Mouse (Mus musculus): ENCODE data around the gene Gjb2. TPM values are rescaled to one million over a fixed set of nuclear protein-coding genes. Genes with fewer than 3 reads are reported as not detected.

Gene Gjb2
- 10 to 100 TPM in 1 of 2 experiments, 1 to 10 TPM in 1; 8.8 to 10.8 TPM for total RNA-seq (2021)

DNA sequence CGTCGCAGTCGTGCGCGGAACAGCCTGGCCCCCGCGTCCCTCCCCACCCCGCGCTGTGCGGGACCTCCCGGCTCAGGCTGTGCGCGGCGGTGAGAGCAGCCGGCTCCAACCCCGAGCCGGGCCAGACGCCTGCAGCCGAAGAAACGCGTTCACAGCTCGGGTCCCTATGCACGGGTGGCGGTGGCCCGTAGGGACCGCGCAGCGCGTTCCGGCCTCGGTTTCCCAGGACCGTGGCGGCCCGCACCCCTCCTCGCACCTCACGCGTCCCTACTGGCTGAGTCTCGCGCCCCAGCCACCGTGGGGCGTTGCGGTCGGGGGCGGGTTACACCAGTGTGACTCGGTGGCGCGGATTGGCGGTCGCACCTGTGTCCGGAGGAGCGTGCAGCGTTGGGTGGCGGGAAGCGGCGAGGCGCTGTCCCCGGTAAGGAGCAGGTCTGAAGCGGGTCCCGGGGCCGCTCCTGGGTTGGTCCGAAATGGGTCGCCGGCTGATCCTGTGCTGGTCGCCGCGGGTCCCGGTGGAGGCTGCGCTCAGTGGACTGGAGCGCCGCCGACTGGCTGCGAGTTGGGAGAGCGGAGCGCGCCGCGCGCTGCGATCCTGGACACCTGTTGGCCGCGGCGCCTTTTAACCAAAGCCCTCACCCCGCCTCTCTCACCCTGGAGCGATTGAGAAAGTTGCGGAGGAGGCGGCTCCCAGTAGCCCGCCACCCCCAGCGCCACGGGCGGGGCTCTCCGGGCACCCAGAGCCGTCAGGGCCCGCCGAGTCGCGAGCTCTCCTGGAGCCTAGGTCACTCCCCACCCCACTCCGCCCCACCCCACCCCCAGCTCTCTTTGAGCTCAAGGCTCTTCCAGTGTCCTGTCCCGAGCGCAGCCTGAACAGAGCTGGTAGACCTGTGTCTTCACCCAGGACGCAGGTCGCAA lies at the start of gene Gjb2:
Gjb2 (minus strand) TSS at position 597 of the 918 bp plus-strand sequence.
- intact Hi-C loops (cut with DNase I), result loop anchor here (5.0 kb wide), 1 partner anchor 258 kb away; no protein-coding TSS in a partner anchor
- peak; percentile 14 to 36 for DNase-seq (ENCODE audit: low spot score in 2 of 2)

DNA sequence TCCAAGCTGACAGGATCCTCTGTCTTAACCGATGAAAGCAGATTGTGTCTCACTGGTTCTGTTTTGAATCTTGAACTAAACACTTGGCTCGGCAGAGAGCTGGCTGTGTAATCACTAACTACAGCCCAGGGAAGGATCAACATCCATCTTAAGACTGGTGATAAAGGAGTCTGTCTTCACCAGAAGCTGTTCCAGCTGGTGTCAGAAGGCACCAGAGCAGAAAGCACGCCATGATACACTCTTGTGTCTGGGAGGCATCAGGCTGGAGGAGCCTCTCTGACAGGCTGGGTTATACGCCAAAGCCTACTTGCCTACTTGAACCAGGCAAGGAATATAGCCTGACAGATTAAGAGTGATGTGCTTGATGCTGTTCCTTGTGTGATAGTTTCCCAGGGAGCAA lies 41.2 kb upstream of the Gjb2 start:
- intact Hi-C loops (cut with DNase I), result no loop called here
- no peak for DNase-seq (ENCODE audit: low spot score in 2 of 2)

DNA sequence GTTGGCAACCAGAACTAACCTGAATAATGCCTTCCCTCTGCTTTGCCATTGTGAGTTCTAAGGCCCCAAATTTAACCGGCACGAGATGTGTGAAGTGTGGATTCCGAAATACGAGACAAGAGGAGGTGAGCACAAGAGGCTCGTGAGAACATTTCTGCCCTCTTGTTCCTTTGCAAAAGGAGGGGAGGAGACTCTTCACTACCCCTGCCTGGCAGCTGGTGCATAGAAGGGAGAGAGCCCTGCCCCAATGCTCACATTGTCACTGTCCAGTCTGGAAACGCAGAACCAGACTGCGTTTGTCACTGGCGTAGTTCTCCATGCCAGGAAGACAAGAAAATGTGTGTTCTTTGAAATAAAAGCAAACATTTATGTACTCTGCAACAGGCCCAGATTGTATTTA lies 30.8 kb upstream of the Gjb2 start:
- intact Hi-C loops (cut with DNase I), result no loop called here
- no peak for DNase-seq (ENCODE audit: low spot score in 2 of 2)

DNA sequence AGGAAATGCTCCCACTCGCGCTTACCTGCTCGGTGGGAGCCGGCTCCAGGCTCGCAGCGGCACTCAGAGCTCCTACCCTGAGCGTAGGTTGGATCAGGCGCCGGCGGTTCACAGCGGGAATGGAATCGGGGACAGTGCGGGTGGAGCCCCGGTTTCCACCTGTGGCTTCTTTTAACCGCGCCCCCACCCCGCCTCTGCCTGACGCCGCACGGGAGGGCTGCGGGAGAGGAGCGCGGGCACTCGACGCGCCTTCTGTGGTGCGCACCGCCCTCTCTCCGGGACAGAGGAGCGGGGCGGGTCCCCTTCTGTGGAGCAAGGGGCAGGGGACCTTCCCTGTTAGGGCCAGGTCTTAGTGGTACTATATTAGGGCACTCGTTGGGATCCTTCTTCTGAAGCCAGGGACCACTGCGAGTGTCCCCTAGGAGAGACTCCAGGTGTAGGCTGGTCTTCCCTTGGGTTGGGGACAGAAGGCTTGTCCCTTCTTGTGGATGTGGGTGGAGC lies 28.7 kb upstream of the Gjb2 start, which contains the start of gene Gjb6:
Gjb6 (minus strand) TSS at position 451 of the 501 bp plus-strand sequence.
- intact Hi-C loops (cut with DNase I), result no loop called here
- peak in 1 of 2 experiments; percentile 13 for DNase-seq (ENCODE audit: low spot score in 2 of 2)

DNA sequence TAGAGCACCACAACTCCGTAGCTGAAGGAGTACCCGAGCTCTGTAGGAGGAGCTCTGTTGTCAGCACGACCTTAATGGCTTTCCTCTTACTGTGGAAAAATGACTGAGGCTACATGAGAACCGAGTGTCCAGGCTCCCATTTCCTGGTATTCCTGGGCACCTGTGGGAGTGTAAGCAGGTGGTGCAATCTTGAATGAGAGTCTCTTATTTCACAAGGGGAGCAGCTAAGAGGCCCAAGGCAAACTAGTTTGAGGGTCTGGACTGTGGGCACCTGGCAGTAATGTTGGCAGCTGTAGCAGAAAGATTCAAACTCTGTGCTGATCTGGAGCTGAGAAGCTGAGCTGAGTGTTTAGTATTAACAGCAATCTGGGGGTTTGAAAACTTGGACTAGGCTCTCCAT lies 22.9 kb upstream of the Gjb2 start:
- no peak for DNase-seq (ENCODE audit: low spot score in 2 of 2)
- intact Hi-C loops (cut with DNase I), result no loop called here

DNA sequence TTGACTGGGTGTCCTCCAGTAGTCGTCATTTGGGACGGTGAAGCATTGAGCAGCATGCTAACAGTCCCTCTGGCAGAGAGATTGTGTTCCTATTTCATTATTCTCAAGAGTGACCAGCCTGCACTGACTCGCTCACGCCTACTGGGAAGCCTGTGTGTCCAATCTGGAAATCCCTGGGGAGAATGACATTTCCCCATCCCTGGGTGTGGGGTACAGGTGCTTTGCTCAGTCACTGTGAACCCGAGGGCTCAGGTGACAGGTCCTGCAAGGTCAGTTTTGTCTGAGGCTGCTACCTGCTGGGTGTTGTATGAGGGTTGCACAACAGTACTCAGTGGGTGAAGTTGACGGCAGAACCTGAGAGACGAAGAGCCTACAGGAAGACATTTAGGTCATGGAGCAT lies 17.8 kb upstream of the Gjb2 start:
- DNase-seq (ENCODE audit: low spot score in 2 of 2), result no peak

DNA sequence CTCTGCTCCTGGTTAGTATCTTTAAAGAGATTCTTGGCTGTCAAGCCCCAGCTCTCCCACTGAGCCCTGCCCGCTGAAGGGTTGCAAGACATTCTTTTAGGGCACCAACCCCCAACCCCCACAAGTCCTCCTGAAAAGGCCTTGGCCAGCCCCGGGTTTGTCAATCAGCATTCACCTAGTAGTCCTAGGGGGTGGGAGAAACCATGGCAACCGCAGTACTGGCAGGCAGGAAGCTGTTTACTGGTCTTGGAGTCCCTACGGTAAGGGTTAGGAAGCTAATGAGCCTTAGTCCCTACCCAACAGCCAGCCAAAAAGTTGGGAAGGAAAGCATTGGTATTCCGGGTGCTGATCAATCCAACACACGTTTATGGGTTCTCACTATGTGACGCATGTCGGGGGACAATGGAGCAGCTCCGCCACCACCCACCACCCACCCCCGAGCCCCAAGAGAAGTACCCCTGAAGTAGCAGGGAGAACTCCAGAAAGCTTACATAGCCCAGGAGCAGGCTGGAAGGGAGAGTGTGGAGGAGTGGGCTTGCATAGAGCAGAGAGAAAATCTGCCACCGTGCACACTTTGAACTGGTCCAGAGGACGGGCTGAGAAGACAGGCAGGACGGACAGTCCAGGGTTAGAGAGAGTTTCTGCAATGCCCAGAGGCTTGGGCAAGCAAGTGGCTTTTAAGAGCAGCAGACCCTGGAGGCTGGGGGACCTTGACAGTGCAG lies 11.5 kb upstream of the Gjb2 start, which contains the start of gene Gm4491:
Gm4491 (minus strand) TSS at position 61 of the 722 bp plus-strand sequence.
- intact Hi-C loops (cut with DNase I), result no loop called here
- peak; percentile 17 to 34 for DNase-seq (ENCODE audit: low spot score in 2 of 2)

More for the DNA sequence above, 17.8 kb upstream of the Gjb2 start:
- intact Hi-C loops (cut with DNase I), result no loop called here

DNA sequence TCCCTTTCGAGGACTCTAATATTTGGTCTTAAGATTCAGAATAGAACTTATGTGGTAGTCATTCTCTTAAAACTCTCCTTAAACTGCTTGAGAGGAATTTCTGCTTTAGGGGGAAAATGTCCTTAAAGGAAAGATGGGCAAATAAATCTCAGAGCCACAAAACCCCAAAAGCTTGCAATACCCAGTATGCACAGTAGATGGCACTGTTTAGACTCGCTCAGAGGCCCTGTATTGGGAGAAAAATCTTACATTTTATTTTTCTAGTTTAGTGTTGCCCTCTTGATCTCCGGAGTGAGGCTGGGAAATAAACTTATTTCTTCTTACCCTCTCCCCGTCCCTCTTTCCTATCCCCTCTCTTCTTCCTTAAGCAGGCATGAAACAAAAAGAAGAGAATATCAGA lies 4.7 kb upstream of the Gjb2 start:
- DNase-seq (ENCODE audit: low spot score in 2 of 2), result no peak
- intact Hi-C loops (cut with DNase I), result loop anchor here (1.0 to 5.0 kb wide), 2 partner anchors 253 to 300 kb away; no protein-coding TSS in a partner anchor

DNA sequence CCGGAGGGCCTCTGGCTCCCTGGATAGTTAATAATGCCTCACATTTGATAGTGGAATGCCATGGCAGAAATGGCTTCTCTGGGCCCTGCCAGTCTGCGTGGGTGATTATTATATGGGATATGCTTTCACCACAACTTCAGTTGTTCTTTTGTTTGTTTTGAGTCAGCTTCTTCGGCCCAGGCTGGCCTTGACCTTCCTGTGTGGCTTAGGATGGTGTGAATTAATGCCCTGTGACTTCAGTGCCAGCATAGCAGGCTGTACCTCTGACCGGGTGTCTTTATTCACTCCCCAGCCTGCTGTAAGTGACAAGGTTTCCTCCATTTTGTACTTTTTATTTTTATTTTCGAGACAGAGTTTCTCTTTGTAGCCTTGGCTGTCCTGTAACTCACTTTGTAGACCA lies 3.4 kb upstream of the Gjb2 start:
- DNase-seq (ENCODE audit: low spot score in 2 of 2), result no peak
- intact Hi-C loops (cut with DNase I), result loop anchor here (5.0 kb wide), 1 partner anchor 254 kb away; no protein-coding TSS in a partner anchor

DNA sequence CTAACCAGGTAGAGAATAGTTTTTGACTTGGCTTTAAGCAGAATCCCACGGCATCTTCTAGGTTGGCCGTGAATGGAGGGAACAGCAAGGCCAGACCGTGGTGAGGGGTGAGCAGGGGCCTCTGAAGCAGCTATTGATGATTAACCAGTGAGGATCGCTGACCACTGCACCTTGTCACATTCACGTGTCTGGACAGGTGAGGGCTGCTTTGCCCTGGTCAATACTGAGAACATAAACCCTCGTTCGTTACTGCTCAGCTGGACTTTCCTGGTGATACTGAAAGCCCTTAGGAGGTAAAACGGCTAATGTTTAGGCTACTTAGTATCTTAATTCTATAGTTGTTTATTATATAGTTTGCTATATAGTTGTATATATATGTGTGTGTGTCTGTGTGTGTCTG lies 2.6 kb upstream of the Gjb2 start:
- no peak for DNase-seq (ENCODE audit: low spot score in 2 of 2)
- intact Hi-C loops (cut with DNase I), result loop anchor here (5.0 kb wide), 1 partner anchor 255 kb away; no protein-coding TSS in a partner anchor

DNA sequence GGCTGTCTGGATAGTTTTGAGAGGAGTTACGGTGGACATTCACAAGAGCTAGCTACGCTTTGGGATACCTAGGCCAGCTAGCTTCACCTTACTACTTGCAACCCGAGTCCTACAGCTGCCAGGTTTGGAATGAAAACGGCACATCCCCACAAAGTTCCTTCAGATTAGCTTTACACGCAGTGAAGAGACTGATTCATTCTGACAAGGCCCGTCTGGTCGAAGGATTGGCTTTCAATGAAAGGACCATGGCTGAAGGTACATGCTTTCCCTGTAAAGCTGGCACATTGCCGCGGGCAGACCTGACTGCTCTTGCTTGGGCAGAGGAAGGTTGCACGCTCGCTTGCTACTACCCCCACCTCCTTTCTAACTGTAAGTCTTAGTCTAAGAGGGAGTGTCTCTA lies 1.2 kb upstream of the Gjb2 start:
- intact Hi-C loops (cut with DNase I), result loop anchor here (5.0 kb wide), 1 partner anchor 257 kb away; no protein-coding TSS in a partner anchor
- DNase-seq (ENCODE audit: low spot score in 2 of 2), result no peak

DNA sequence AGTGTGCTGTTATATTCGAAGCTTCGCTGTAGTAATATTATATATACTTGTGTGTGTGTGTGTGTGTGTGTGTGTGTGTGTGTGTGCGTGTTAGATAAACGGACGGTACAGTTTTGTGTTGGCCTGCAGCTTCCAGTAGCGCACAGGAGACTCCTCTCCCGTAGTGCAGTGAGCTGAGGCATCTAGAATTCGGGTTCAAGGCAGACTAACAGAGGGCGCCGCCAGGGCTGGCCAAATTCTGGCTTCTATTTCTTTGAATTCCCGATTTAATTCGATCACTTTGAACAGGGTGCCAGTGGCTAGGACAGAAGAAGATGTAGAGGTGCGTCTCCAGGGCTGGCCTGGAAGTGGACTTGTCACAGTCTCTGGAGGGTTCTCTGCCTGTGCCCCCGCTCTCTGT lies 609 bp upstream of the Gjb2 start:
- intact Hi-C loops (cut with DNase I), result loop anchor here (5.0 kb wide), 1 partner anchor 257 kb away; no protein-coding TSS in a partner anchor
- DNase-seq (ENCODE audit: low spot score in 2 of 2), result no peak

DNA sequence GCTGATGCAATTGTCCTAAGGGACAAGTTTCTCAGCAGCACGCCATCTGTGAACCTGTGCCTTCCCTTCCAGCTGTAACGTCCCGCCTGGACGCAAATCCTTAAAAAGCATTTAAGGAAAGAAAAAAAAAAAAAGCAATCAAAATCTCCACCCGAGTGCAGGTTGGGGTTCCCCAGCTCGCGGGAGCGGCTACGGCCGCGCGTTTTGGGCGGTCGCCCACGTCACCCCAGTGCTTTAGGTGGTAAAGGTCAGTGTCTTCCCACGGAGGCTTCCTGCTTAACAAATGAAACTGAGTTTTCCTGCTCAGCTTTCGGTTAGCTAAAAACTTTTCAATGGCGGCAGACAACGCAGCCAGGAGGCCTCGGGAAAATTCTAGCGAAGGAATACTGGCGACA lies 794 bp downstream of the Gjb2 start:
- intact Hi-C loops (cut with DNase I), result no loop called here

DNA sequence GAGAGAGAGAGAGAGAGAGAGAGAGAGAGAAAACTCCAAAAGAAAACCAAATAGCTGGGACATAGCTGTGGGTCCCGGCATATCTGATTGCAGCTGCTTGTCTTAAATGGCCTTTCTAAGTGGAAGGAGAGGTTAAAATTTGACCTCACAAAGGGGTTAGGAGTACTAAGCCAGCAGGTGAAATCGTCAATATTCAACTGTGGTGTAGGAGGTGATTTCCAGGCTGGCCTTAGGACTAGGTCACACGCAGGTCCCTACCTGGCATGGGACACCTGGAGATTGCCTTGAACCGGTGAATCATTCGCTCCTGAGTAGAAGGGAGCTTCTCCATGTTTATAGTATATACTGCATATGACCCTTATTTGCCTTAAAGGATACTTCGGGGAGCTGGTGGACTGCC lies 1.4 kb downstream of the Gjb2 start:
- intact Hi-C loops (cut with DNase I), result no loop called here
- DNase-seq (ENCODE audit: low spot score in 2 of 2), result no peak

More for the DNA sequence above, 794 bp downstream of the Gjb2 start:
- no peak for DNase-seq (ENCODE audit: low spot score in 2 of 2)

DNA sequence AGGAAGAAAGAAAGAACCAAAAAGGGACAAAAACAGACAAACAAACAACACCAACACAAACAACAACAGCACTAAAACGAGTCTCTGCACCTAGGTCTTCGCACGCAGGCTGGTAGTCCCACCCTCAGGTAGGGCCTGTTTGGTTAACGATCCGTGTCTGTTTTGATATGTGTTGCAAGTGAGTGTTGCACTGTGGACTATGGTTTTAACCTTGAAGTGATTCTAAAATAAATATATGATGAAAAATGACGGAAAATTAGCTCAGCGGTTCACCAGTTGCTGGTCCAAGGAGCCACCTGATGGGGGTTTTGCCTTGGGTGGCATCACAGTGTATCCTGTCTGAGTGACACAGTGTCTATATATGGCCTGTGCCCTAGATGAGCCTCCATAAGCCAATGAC lies 2.9 kb downstream of the Gjb2 start:
- DNase-seq (ENCODE audit: low spot score in 2 of 2), result no peak
- intact Hi-C loops (cut with DNase I), result no loop called here

DNA sequence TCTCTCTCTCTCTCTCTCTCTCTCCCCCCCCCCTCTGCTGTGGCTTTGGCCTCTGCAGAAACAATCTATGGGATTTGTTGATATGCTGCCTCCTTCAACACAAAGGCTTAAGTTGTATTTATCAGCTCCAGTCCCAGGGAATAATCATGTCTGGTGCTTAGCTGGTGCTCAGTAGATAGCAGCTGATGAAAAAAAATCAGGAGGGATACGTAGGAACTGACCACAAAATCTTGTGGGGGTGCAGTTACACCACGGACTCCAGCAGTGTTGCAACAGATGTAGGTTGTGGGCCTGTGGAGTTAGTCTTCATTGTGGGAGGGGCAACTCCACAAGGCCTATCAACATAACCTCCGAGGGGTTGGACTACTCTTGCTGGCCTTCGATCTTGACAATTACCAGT lies 8.6 kb downstream of the Gjb2 start:
- intact Hi-C loops (cut with DNase I), result no loop called here
- no peak for DNase-seq (ENCODE audit: low spot score in 2 of 2)

DNA sequence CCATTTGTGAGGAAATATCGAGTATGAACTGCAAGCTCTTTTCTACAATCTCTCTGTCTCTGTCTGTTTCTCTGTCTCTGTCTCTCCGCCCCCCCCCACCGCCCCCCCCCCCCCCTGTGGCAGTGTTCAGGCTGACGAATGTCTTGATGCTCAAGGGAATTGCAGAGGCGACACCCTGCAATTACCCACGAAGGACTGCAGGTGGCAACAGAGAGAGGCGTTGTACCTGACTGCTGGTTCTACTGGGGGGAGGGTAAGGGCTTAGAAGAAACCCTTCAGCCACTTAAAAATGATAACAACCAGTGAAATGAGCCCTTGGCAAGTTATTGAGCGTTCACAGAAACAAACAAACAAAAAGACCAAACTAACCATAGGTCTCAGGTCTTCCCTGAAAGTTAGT lies 11.5 kb downstream of the Gjb2 start:
- DNase-seq (ENCODE audit: low spot score in 2 of 2), result peak; percentile 25 to 43
- intact Hi-C loops (cut with DNase I), result loop anchor here (5.0 kb wide), 1 partner anchor 329 kb away; the partner anchor contains the start of gene Ift88

DNA sequence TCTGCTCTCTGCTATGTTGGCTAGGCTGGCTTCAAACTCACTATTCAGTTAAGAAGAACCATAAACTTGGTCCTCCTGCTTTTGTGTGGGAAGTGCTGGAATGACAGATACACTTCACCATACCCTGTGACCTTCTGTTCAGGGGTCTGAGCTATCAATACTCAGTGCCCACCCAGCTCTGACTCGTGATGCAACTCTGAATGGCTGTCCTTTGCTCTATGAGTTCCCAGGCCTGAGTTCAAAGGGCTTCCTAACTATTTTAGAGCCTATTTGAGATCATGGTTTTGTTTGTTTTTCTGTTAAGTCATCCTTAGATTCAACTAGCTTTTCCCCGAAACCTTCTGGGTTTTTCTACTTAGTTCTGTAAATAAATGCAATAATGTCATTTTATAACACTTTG lies 14.5 kb downstream of the Gjb2 start:
- DNase-seq (ENCODE audit: low spot score in 2 of 2), result no peak
- intact Hi-C loops (cut with DNase I), result loop anchor here (5.0 kb wide), 1 partner anchor 332 kb away; the partner anchor contains the start of gene Ift88

DNA sequence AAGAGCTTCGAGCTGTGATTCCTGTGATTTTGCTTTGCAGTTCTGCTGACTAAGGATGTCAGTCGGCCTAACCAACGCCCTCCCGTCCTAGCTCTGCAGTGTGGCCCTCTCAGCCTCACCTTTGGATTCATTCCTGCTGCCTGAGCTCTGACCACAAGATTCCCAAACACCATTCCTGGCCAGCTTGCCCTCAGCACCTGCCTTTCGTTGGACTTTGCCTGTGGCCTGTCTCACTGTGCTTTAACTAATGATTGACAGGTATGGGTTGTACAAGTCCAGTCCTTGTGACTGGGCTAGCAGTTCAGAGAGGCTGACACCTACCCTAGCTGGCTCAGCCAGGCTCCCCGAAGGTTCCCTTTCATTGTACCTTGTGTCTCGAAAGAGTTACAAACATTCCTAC lies 15.4 kb downstream of the Gjb2 start:
- intact Hi-C loops (cut with DNase I), result no loop called here
- no peak for DNase-seq (ENCODE audit: low spot score in 2 of 2)

DNA sequence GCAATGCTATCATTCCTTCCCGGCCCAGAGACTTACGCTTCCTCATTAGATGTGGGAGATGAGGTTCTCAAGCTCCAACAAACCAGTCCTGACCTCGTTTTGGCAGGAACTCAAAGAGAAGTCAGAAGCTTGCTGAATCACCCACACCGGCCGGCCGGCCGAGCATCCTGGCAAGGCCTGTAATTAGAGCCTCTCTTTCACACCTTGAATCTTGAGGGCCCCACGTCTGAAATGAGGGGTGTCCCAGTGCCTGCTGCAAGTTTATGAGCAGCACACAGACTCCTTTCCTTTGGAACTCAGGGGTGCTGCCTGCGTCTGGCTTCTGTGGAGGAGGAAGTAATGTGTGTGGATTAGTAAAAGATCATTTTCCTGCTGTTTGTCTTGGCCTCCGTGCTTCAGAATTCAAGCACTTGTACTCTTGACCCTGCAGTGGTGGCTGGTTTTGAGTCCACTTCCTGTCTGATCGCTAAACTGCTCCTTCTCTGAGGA lies 20.3 kb downstream of the Gjb2 start:
- DNase-seq (ENCODE audit: low spot score in 2 of 2), result no peak
- intact Hi-C loops (cut with DNase I), result no loop called here
